Mouse (Mus musculus) bone marrow, adult 2 months (tissue): Measurements from ENCODE around the gene Gm10272. TPM values are rescaled to one million over a fixed set of nuclear protein-coding genes. Genes with fewer than 3 reads are reported as not detected.
"Not testable (repeated sequence)": the region's sequence is repeated elsewhere in the genome, so short reads cannot be mapped to it uniquely, and the experiment has no call there.

ENCODE experiments used
- H3K27ac ChIP-seq: fragments of 200-500 bp; 2 replicates; pipeline ENCODE4 v1.5.1; 2012; ENCODE audit warnings: low read depth, mild to moderate bottlenecking, control low read depth, inconsistent platforms, low read length; ENCODE audit not compliant: control insufficient read depth, poor library complexity, insufficient read depth
- H3K4me1 ChIP-seq: fragments of 200-500 bp; 2 replicates; pipeline ENCODE4 v1.6.1; 2011; ENCODE audit warnings: low read length; ENCODE audit not compliant: control insufficient read depth, insufficient read depth
- H3K4me3 ChIP-seq: fragments of 200-500 bp; replicated peaks from 2 replicates; pipeline ENCODE3; 2011; ENCODE audit warnings: mild to moderate bottlenecking, low read depth, low read length, control low read depth; ENCODE audit not compliant: control insufficient read depth
- CTCF ChIP-seq: fragments of 200-500 bp; IDR thresholded peaks from 2 replicates; pipeline ENCODE4 v1.5.1; 2011; ENCODE audit warnings: low read length, control low read depth; ENCODE audit not compliant: control insufficient read depth, insufficient read depth
- POLR2A ChIP-seq: fragments of 200-500 bp; IDR thresholded peaks from 2 replicates; pipeline ENCODE4 v1.6.1; 2011; ENCODE audit warnings: low read depth, mild to moderate bottlenecking, control low read depth, low read length, borderline replicate concordance; ENCODE audit not compliant: control insufficient read depth
- WGBS: fragments of 180-500 bp; shearing (Covaris S2); methylation state at CpG from one replicate; pipeline ENCODE4 v1.1.7; 2018; 5-methylcytosine and 5-hydroxymethylcytosine counted together
- polyA plus RNA-seq: library from polyadenylated mRNA; stranded (reverse); fragments of >200 nt; gene quantifications from 2 replicates; pipeline ENCODE4 v1.2.4, GENCODE M21; 2011; ENCODE audit warnings: low replicate concordance; ENCODE audit not compliant: missing spikeins, insufficient read depth, insufficient read length

Gm10272 gene
- polyA plus RNA-seq, 1 experiment: not detected

DNA sequence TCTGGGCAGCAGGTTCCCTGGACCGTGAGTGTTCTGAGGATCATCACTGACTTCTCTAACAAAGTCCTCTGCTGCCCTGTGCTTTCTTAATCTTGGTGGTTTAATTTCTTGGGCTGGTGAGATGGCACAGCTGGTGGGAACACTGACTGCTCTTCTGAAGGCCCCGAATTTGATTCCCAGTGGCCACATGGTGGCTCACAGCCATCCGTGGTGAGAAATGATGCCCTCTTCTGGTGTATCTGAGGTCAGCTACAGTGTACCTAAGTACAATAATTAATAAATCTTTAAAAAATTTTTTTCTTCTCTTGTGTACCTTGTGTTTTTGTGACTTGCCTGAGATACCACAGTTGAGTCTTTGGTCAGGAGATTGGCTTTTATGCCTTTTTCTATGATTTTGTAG lies 45.9 kb downstream of the Gm10272 start:
- WGBS: 52% methylated on average over 3 of the region's 3 CpGs
- H3K4me3 ChIP-seq, H3K4me1 ChIP-seq, H3K27ac ChIP-seq: not testable (repeated sequence)

DNA sequence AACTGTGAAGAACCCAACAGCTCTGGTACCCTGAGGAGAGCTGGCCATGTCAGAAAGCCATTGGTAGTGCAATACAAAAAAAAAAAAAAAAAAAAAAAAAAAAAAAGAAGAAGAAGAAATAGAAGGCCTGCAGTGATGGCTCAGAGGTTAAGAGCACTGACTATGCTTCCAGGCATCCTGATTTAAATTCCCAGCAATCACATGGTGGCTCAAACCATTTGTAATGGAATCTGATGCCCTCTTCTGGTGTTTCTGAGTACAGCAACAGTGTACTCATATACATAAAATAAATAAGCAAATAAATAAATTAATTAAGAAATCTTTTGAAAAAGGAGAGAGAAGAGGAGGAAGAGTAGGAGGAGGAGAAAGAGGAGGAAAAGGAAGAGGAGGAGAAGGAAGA lies 47.0 kb downstream of the Gm10272 start:
- H3K4me3 ChIP-seq: no peak overlapping the region
- H3K27ac ChIP-seq: no peak overlapping the region
- no peaks in the 10 kb centered on the region for H3K4me1 ChIP-seq
- TF ChIP-seq CTCF (no peak), POLR2A (no peak)

Other genes with a start within 250 kb of the Gm10272 start
- 12.3 and 29.2 TPM in 2 replicates for gene Fam207a, start 190.8 kb upstream of the Gm10272 start, polyA plus RNA-seq
- 27.2 and 69.1 TPM in 2 replicates for gene Itgb2, start 176.4 kb upstream of the Gm10272 start, polyA plus RNA-seq
- gene Pttg1ip, start 124.9 kb upstream of the Gm10272 start, polyA plus RNA-seq: 38.1 and 67.0 TPM in 2 replicates
- gene Sumo3, start 100.5 kb upstream of the Gm10272 start, polyA plus RNA-seq: 69.9 and 76.0 TPM in 2 replicates
- not detected in 2 replicates for gene Gm49325, start 100.4 kb upstream of the Gm10272 start, polyA plus RNA-seq
- 21.5 and 35.5 TPM in 2 replicates for gene Ube2g2, start 84.4 kb upstream of the Gm10272 start, polyA plus RNA-seq
- not detected in 2 replicates for gene Tspear, start 20.1 kb upstream of the Gm10272 start, polyA plus RNA-seq
- not detected in 2 replicates for gene Gm19402, start 15.9 kb upstream of the Gm10272 start, polyA plus RNA-seq
- gene Gm9508, start 9.4 kb upstream of the Gm10272 start, polyA plus RNA-seq: not detected in 2 replicates
- gene Gm10024, start 4.8 kb downstream of the Gm10272 start, polyA plus RNA-seq: not detected in 2 replicates
- gene Gm10142, start 9.2 kb downstream of the Gm10272 start, polyA plus RNA-seq: not detected in 2 replicates
- not detected in 2 replicates for gene Krtap12-1, start 14.0 kb downstream of the Gm10272 start, polyA plus RNA-seq
- not detected in 2 replicates for gene Gm10100, start 19.9 kb downstream of the Gm10272 start, polyA plus RNA-seq
- not detected in 2 replicates for gene Gm18596, start 36.0 kb downstream of the Gm10272 start, polyA plus RNA-seq
- gene Gm9736, start 44.7 kb downstream of the Gm10272 start, polyA plus RNA-seq: not detected in 2 replicates
- not detected in 2 replicates for gene Gm3233, start 53.1 kb downstream of the Gm10272 start, polyA plus RNA-seq
- gene Gm3238, start 64.7 kb downstream of the Gm10272 start, polyA plus RNA-seq: not detected in 2 replicates
- not detected in 2 replicates for gene Gm7138, start 70.3 kb downstream of the Gm10272 start, polyA plus RNA-seq
- gene Gm3250, start 75.9 kb downstream of the Gm10272 start, polyA plus RNA-seq: not detected in 2 replicates
- gene Gm7137, start 81.6 kb downstream of the Gm10272 start, polyA plus RNA-seq: not detected in 2 replicates
- gene Gm9639, start 88.5 kb downstream of the Gm10272 start, polyA plus RNA-seq: not detected in 2 replicates
- gene Gm19668, start 92.5 kb downstream of the Gm10272 start, polyA plus RNA-seq: not detected in 2 replicates
- gene Gm9507, start 105.2 kb downstream of the Gm10272 start, polyA plus RNA-seq: not detected in 2 replicates
- not detected in 2 replicates for gene Gm2696, start 108.1 kb downstream of the Gm10272 start, polyA plus RNA-seq
- not detected in 2 replicates for gene Krtap10-4, start 120.5 kb downstream of the Gm10272 start, polyA plus RNA-seq
- gene Krtap10-10, start 129.3 kb downstream of the Gm10272 start, polyA plus RNA-seq: not detected in 2 replicates
- gene Gm36176, start 140.2 kb downstream of the Gm10272 start, polyA plus RNA-seq: not detected in 2 replicates
- not detected in 2 replicates for gene Gm10318, start 146.2 kb downstream of the Gm10272 start, polyA plus RNA-seq
- gene Gm3285, start 155.3 kb downstream of the Gm10272 start, polyA plus RNA-seq: not detected in 2 replicates
- gene Lrrc3, start 195.9 kb downstream of the Gm10272 start, polyA plus RNA-seq: 0.70 TPM in 1 of 2 replicates, not detected in the other